Mouse (Mus musculus) embryonic facial prominence, embryonic 14.5 days (tissue): ENCODE measurements around the gene Tead3. TPM values are rescaled to one million over a fixed set of nuclear protein-coding genes. Genes with fewer than 3 reads are reported as not detected.
"Not testable (repeated sequence)": the region's sequence is repeated elsewhere in the genome, so short reads cannot be mapped to it uniquely, and the experiment has no call there.

Source experiments
- ATAC-seq: fragments of 200-750 bp; cut with Nextera tagmentation; 2 replicates; pipeline ENCODE4 v1.8.0; 2017; ENCODE audit warnings: low read depth, moderate number of reproducible peaks, moderate TSS enrichment
- DNase-seq: peaks from one replicate; pipeline ENCODE4 v3.0.0-alpha.2; 2015; ENCODE audit warnings: low spot score
- H3K27ac ChIP-seq: fragments of 300-500 bp; sonication (generic); replicated peaks from 2 replicates; pipeline ENCODE4 v1.5.1; 2014; ENCODE audit warnings: low read depth, mild to moderate bottlenecking, low read length, moderate library complexity
- H3K27me3 ChIP-seq: fragments of 300-500 bp; sonication (generic); replicated peaks from 2 replicates; pipeline ENCODE4 v1.6.1; 2014; ENCODE audit warnings: low read length; ENCODE audit not compliant: control insufficient read depth, insufficient read depth
- H3K36me3 ChIP-seq: fragments of 300-500 bp; sonication (generic); 2 replicates; pipeline ENCODE4 v1.6.1; 2014; ENCODE audit warnings: low read length, mixed read lengths; ENCODE audit not compliant: control insufficient read depth, insufficient read depth
- H3K4me1 ChIP-seq: fragments of 300-500 bp; sonication (generic); 2 replicates; pipeline ENCODE4 v1.6.1; 2014; ENCODE audit warnings: antibody characterized with exemption, low read length; ENCODE audit not compliant: control insufficient read depth, insufficient read depth
- H3K4me2 ChIP-seq: fragments of 300-500 bp; sonication (generic); 2 replicates; pipeline ENCODE4 v1.6.1; 2014; ENCODE audit warnings: low read depth, mild to moderate bottlenecking, low read length, moderate library complexity, mixed read lengths
- H3K4me3 ChIP-seq: fragments of 300-500 bp; sonication (generic); 2 replicates; pipeline ENCODE4 v1.5.1; 2014; ENCODE audit warnings: low read depth, mild to moderate bottlenecking, low read length
- H3K9ac ChIP-seq: fragments of 300-500 bp; sonication (generic); 2 replicates; pipeline ENCODE4 v1.6.1; 2014; ENCODE audit warnings: low read depth, mild to moderate bottlenecking, low read length, moderate library complexity, mixed read lengths
- H3K9me3 ChIP-seq: fragments of 300-500 bp; sonication (generic); 2 replicates; pipeline ENCODE4 v1.6.1; 2016; ENCODE audit warnings: low read length; ENCODE audit not compliant: control insufficient read depth
- WGBS: fragments of 180-500 bp; shearing (Covaris S2); extraction: QIAGEN DNeasy Blood & Tissue Kit; methylation state at CpG from one replicate; pipeline ENCODE4 v1.1.7; 2014; 5-methylcytosine and 5-hydroxymethylcytosine counted together
- polyA plus RNA-seq: library from polyadenylated mRNA; unstranded; fragments of >200 nt; fragmentation: Nextera tagmentation; extraction: Ambion mirVana; gene quantifications from 2 replicates; pipeline ENCODE4 v1.2.1, GENCODE M21; 2014

The Tead3 gene
- polyA plus RNA-seq, 1 experiment from 2014 or later = 11.3 TPM

DNA sequence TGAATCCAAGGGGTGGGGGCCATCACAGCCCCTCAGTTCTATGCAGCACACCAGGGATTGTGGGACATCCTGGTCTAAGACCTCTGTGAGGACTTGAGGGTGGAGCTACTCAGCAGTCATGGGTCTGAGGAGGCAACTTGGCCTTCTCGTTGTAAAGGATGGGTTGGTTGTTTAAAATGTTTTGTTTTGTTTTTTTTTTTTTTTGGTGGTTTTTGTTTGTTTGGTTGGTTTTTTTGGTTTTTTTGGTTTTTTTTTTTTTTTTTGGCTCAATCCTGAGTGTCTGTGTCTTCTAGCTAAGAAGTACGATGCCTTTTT, 20.4 kb downstream of the Tead3 start:
- WGBS = 22% methylated on average over 2 of the region's 2 CpGs
- Histone ChIP-seq H3K9me3 (no peaks in the 10 kb centered on the region), H3K9ac (peak overlapping the region; percentile 98), H3K4me3 (peak overlapping the region; percentile 85), H3K27me3 (no peaks in the 10 kb centered on the region), H3K27ac (peak overlapping the region; percentile 98; the same call in 1 of the 2 replicates), H3K36me3 (peaks cover 67% of the 10 kb centered on the region), H3K4me2 (peak overlapping the region; percentile 85), H3K4me1 (peaks cover 26% of the 10 kb centered on the region)
- ATAC-seq (no peak), DNase-seq (no peak)

DNA sequence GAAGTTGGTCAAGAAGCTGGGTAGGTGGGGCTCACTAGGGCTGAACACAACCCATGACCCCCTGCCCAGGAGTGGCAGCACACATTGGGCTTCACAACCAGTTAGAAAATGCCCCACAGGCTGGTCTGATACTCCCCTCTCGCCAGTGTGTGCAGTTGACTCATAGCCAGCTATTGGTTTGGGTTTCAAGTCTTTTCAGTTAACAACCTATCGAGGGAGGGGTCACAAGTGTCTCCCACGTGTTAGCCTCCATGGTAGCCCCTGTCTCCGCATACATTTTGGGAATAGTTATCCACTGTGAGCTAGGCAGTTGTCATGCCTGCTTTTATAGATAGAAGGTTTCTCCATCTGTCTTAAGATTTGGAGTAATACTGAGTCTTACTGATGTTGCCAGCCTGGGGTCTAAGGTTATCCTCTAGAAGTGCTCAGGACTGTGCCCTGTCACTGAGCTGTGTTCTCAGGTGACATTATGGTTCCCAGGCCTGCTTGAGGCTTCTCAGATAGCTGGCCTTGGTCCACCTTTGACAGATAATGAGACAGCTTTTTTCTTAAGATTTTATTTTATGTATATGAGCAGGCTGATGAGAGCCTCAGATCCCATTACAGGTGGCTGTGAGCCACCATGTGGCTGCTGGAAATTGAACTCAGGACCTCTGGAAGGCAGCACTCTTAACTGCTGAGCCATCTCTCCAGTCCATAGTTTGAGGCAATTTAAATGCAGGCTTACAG, 20.9 kb downstream of the Tead3 start:
- H3K9me3 ChIP-seq = no peaks in the 10 kb centered on the region
- H3K4me2 ChIP-seq = peak overlapping the region; percentile 85
- H3K27ac ChIP-seq = peak overlapping the region; percentile 98
- peaks cover 64% of the 10 kb centered on the region for H3K36me3 ChIP-seq
- no peak for ATAC-seq
- peak overlapping the region; percentile 98 for H3K9ac ChIP-seq
- DNase-seq = no peak
- H3K4me3 ChIP-seq = peak overlapping the region; percentile 85
- H3K4me1 ChIP-seq = peaks cover 26% of the 10 kb centered on the region
- no peaks in the 10 kb centered on the region for H3K27me3 ChIP-seq
- 4% methylated on average over 4 of the region's 4 CpGs for WGBS

DNA sequence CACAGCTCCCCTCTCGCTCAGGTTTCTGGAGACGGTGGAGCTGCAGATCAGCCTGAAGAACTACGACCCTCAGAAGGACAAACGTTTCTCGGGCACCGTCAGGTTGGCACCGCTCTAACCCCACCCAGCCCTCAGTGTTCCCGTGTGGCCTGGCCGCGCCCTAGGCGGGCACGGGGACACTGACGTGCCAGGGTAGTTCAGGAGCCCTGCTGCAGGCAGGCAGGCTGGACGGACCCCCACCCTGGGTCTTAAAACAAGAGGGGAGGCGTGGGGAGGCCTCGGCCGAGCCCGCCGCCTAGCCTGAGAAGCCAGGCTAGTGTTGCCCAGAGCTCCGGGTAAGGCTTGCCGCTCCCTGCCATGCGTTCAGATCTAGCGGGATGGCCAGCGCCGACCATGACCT, 21.7 kb downstream of the Tead3 start:
- DNase-seq (no peak), ATAC-seq (no peak; the same call in 1 of the 2 replicates)
- H3K4me2 ChIP-seq = peak overlapping the region; percentile 85
- H3K4me3 ChIP-seq = peak overlapping the region; percentile 85
- H3K4me1 ChIP-seq = peaks cover 25% of the 10 kb centered on the region
- H3K9me3 ChIP-seq = no peaks in the 10 kb centered on the region
- peak overlapping the region; percentile 98 for H3K27ac ChIP-seq
- 0% methylated on average over 16 of the region's 25 CpGs for WGBS
- peaks cover 64% of the 10 kb centered on the region for H3K36me3 ChIP-seq
- peak overlapping the region; percentile 98 for H3K9ac ChIP-seq
- no peaks in the 10 kb centered on the region for H3K27me3 ChIP-seq

DNA sequence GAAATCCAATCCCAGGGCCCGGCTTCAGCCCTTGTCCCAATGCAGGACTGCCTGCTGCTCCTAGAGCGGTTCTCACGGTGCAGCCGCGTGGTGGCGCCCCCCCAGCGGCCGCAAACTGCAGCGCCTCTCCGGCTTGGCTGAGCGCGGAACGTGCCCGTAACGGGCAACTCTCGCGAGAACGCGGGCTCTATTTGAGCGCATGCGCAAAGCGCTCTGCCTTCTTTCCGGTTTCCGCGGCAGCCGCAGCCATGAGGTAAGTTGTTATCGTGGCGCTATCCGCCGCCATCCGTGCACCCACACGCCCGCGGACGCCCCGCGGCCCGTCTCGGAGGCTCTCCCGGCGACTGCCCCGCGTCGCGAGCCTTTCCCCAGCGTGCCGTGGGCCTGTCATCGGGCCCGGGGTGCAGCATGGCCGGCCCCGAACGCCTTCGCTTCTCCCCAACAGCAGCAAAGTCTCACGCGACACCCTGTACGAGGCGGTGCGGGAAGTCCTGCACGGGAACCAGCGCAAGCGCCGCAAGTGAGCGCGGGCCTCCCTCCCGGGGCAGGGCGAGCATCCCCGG, 22.2 kb downstream of the Tead3 start, which contains the start of gene Rpl10a:
TSS of gene Rpl10a (plus strand) at position 106 of the 563 bp plus-strand sequence.
- Histone ChIP-seq H3K4me3 (peak within 1 kb of the TSS; percentile 85), H3K36me3 (peaks cover 63% of the 10 kb centered on the region)

DNA sequence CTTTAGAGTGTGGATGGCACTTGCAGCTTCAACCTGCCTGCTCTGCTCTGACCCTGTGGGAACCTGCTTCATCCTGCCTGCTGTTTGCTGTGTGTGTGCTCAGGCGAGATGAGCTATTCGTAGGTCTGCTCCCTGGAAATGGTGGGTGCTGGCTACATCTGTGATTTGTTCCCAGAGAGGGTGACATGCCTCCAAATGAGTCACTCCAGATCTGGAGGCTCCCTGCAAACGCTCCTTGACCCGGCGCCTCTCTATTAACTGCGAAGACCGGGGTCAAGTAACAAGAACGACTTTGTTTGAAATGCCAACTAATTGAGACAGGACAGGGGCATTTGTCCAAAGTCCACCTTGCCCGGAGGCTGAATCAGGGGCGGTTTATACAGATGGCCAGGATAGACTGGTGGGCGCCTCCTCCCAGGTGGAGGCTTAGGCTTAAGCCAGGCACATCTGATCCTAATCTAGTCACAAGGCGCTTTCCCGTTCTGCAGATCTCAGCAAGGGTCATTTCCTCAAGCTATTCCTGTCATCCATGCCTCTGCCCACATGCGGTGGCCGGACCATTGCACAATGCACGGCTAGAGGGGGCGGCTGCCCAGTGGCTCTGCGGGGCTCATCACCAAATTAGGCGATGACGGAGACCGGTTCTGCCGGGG, 22.8 kb downstream of the Tead3 start:
- DNase-seq (no peak), ATAC-seq (peak; percentile 38)
- 4% methylated on average over 22 of the region's 22 CpGs for WGBS
- Histone ChIP-seq H3K9ac (peak overlapping the region; percentile 98), H3K4me1 (peaks cover 16% of the 10 kb centered on the region), H3K36me3 (peaks cover 58% of the 10 kb centered on the region), H3K27me3 (no peaks in the 10 kb centered on the region), H3K4me2 (peak overlapping the region; percentile 85), H3K27ac (peak overlapping the region; percentile 98), H3K4me3 (peak overlapping the region; percentile 85), H3K9me3 (no peaks in the 10 kb centered on the region)

More for the DNA sequence above, 22.2 kb downstream of the Tead3 start, which contains the start of gene Rpl10a:
- H3K9ac ChIP-seq = peak within 1 kb of the TSS; percentile 98
- peaks cover 20% of the 10 kb centered on the region for H3K4me1 ChIP-seq
- H3K4me2 ChIP-seq = peak within 1 kb of the TSS; percentile 85
- 0% methylated on average over 20 of the region's 67 CpGs for WGBS
- H3K9me3 ChIP-seq = no peaks in the 10 kb centered on the region
- no peaks in the 10 kb centered on the region for H3K27me3 ChIP-seq
- ATAC-seq (peak; percentile 91), DNase-seq (peak; percentile 97)
- H3K27ac ChIP-seq = peak within 1 kb of the TSS; percentile 98

DNA sequence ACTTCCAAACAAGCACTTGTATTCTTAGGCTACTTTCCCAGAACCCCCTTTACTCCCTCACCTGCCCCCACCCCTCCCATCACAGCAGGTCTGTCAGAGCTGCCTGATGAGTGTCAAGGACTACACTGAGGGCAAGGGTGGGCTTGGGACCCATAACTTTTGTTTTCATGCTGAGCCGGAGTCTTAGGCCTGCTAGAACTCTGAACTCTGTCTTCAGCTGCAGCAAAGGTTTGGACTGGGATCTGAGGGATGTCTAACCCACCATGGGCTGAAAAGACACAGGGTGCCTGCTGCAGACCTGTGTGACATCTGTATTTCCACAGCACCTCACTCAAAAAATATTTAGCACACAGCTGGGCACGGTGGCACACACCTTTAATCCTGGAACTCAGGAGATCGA, 23.7 kb downstream of the Tead3 start:
- Histone ChIP-seq H3K27me3 (no peaks in the 10 kb centered on the region), H3K4me3 (no peak overlapping the region), H3K9me3 (no peaks in the 10 kb centered on the region), H3K27ac (no peak overlapping the region; the same call in 1 of the 2 replicates), H3K4me1 (peaks cover 16% of the 10 kb centered on the region), H3K9ac (peak overlapping the region; percentile 98; the same call in 1 of the 2 replicates), H3K36me3 (peaks cover 58% of the 10 kb centered on the region), H3K4me2 (no peak overlapping the region)
- no peak for DNase-seq
- no peak for ATAC-seq
- 56% methylated on average over 3 of the region's 3 CpGs for WGBS

DNA sequence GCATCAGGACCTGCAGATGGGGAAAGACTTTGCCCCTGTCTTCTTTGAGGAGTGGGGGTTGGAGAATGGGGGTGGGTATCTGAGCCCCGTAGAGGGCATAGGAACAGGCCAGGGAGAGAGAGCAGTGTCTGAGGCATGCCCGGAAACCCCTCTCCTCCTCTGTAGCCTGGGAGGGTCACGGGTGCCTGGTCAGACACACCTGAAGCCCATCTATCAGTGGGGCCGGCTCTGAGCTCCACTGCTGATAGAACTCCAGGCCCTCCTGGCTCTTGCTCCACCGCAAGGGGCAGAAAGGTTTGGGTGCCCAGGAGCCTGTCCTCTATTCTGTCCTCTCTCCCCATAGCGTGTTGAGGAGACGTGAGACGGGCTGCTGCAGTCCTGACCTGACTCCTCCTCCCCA, 24.9 kb downstream of the Tead3 start:
- Histone ChIP-seq H3K36me3 (peaks cover 57% of the 10 kb centered on the region), H3K9me3 (no peaks in the 10 kb centered on the region)
- 85% methylated on average over 5 of the region's 8 CpGs for WGBS

DNA sequence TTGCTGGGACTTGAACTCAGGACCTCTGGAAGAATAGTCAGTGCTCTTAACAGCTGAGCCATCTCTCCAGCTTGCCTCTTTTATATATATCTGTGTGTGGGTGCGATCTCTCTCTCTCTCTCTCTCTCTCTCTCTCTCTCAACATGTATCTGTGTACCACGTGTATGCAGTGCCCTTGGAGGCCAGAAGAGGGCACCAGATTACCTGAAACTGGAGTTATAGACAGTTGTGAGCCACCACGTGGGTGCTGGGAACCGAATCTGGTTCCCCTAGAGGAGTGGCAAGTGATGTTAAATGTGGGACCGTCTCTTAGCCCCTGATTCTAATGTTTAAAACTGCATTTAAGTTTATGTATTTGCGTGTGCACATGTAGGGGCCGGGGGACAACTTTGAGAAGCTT, 26.2 kb downstream of the Tead3 start:
- H3K4me2 ChIP-seq, H3K27me3 ChIP-seq, ATAC-seq, H3K4me1 ChIP-seq, H3K4me3 ChIP-seq, H3K9ac ChIP-seq, DNase-seq, H3K9me3 ChIP-seq, H3K27ac ChIP-seq: not testable (repeated sequence)
- 92% methylated on average over 7 of the region's 7 CpGs for WGBS
- H3K36me3 ChIP-seq = peaks cover 53% of the 10 kb centered on the region

More for the DNA sequence above, 24.9 kb downstream of the Tead3 start:
- no peak overlapping the region for H3K4me2 ChIP-seq
- H3K4me1 ChIP-seq = peaks cover 16% of the 10 kb centered on the region
- H3K27me3 ChIP-seq = no peaks in the 10 kb centered on the region
- no peak overlapping the region for H3K9ac ChIP-seq
- H3K27ac ChIP-seq = no peak overlapping the region
- no peak overlapping the region for H3K4me3 ChIP-seq
- no peak for ATAC-seq
- no peak for DNase-seq
